Mouse (Mus musculus): ENCODE data around the gene Nlgn2.

Gene Nlgn2

GRCm38 (mm10) chr11:69822080-69822479 is 15.5 kb downstream of the Nlgn2 start, which contains the start of gene Spem1:
TSS of gene Spem1 (minus strand) at chr11:69822180.
- DNase-seq: no peak

GRCm38 (mm10) chr11:69818871-69819270 is 18.7 kb downstream of the Nlgn2 start:
- DNase-seq: no peak

- no peak for DNase-seq
These were observed 19.2 kb downstream of the Nlgn2 start, which contains the start of gene Spem2 for GRCm38 (mm10) chr11:69818365-69818764. TSS of gene Spem2 (minus strand) at chr11:69818465.

DNA sequence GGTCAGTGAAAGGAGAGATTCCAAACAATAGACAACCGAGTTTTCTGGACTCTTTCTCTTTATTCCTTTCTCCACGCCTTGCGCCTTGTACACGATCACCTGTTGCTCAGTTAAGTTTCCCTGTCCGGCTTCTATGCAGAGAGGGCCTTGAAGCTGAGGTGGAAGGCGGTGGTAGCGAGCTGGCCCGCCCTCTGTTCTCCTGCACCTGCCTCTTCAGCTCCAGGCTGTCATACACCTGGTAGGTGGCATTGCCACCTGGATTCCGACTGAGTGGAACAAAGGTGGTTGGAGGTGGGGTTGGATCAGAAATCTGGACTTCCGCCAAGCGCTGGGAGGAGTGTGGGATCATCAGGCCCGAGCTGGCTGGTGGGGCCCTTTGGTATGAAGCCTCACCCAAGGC is 21.1 kb downstream of the Nlgn2 start:
- no peak for DNase-seq

- DNase-seq: no peak
These were observed 22.4 kb downstream of the Nlgn2 start, which contains the start of gene Gm39566 for GRCm38 (mm10) chr11:69815155-69815554. TSS of gene Gm39566 (minus strand) at chr11:69815298.

- no peak for DNase-seq
These were observed 27.3 kb downstream of the Nlgn2 start for GRCm38 (mm10) chr11:69810280-69810679.

- no peak for DNase-seq
These were observed 29.9 kb downstream of the Nlgn2 start for GRCm38 (mm10) chr11:69807641-69808040.

GRCm38 (mm10) chr11:69806378-69806777 is 31.2 kb downstream of the Nlgn2 start:
- DNase-seq: no peak

GRCm38 (mm10) chr11:69804972-69805909 is 32.3 kb downstream of the Nlgn2 start, which contains the start of gene Tmem102:
TSS of gene Tmem102 (minus strand) at chr11:69805624.
- peak; percentile 76 for DNase-seq

- peak; percentile 58 for DNase-seq
These were observed 33.0 kb downstream of the Nlgn2 start for GRCm38 (mm10) chr11:69804652-69804940.

DNA sequence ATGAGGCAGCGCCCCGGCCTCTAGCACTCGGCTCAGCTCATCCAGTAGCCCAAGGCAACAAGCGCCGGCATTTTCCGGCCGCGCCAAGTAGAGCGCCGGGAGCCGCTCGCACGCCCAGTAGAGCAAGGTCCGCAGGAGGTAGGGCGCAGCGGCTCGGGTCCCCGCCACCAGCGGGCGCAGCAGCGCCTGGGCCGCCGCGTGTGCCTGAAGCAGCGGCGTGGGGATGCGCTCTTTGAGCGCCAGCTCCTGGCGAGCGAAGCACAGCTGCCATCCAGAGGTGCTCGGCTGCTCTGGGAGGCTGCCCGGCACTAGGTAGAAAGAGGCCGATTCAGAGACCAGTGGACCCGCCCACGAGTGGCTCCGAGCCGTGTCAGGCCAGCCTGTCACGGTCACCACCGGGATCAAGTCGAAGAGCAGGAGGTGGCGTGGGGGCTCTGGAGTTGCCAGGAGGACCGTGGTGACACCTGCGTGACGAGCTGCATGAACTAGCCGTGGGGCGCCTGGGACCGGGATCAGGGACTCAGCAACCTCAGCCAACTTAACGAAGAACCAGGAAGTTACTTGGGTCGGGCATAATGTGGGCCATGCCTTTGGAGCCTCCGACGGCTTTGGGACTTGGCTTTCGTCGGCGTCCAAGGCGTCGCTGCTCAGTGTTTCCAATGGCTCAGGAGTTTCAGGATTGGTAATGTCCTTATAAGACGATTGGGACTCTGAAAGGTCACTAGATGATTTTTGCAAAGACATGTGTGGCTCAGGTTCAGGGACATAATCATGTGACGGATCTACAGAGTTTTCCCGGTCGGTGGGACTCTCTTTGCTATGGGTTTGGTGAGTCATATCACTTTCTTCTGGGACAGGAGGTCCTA is 33.6 kb downstream of the Nlgn2 start:
- DNase-seq: peak; percentile 85

- no peak for DNase-seq
These were observed 34.3 kb downstream of the Nlgn2 start for GRCm38 (mm10) chr11:69803328-69803727.

DNA sequence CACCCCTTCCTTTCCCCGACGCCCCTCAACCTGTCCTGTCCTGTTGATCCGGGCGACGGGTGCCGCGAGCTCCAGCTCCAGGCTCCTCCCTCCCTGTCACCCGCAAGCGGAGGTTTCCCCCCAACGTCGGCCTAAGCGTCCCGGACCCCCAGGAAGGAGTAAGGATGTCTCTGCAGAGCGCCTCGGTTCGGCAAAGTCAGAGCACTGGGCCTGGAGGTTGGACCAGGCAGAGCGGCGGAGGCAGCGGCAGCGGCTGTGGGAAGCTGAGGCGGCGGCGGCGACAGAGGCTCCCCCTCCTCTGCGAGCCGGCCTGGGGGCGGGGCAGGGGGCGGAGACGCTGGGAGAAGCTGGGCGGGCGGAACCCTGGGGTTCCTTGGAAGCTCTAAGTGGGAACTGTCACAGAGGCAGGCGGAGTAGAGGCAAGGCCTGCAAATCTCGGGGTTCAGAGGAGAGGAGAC is 34.9 kb downstream of the Nlgn2 start:
- peak; percentile 93 for DNase-seq

DNA sequence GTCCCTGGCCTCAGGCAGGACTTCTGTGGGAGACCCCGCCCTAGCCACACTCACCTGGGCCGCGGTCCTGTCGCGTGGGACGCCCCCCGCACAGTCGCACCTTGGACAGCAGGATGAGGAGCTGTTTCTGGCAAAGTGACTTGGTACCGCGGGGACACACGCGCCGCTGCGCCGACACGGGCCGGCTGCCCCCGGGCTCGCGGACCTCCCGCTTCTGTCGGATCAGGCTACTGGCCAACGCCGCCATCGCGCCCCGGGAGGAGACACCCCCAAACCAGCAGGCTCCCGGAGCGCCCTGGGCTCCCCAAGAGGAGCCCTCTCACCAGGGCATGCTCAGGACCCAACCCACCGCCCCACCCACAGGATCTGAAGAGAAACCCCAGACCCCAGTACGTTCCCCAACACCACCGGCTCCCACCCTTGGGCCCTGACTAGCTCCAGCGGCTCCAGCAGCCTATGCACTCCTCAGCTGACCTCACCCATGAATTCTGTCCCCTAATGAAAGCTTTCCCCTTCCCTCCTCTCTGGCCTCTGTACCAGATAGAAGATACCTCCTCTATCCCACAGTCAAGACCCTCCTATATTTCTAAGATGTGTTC is 36.1 kb downstream of the Nlgn2 start, which contains the start of gene Fgf11:
Fgf11 (minus strand) TSS at position 479 of the 599 bp plus-strand sequence.
- DNase-seq: no peak

DNA sequence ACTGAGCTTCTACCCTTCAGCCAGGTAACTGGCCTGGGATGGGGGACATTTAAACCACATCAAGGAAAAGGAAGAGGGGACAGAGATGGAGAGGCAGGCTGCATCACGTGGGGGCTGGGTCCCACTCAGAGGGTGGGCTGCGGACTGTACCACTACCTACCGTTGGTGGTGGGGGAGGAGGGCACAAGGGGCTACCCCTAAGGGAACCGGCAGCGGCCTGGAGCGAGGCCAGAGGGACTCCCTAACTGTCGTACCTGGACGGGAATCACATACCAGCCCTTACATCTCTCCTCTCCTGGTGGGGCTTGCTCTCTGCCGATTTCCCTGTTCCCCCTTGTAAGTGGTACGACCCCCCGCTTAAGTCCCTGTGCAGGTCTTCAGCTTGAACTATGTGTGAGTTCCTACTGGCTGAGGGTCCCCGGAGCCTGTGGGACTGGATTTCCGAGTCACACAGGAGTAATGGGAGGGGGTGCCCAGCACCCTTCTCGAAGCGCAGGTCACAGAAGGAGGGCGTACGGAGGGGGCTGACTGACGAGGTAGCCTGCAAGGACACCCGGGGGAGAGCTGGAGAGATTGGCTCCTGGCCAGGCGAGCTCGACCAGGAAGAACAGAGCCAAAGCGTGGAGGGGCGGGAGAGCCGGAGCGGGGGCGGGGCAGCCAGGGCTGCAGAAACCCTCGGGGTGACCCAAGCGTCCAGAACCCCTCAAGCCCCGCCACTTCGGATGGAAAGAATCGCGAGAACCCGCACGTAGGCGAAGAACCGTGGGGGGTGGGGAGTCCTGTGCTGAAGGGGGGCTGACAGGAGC is 37.0 kb downstream of the Nlgn2 start:
- DNase-seq: peak; percentile 77

DNA sequence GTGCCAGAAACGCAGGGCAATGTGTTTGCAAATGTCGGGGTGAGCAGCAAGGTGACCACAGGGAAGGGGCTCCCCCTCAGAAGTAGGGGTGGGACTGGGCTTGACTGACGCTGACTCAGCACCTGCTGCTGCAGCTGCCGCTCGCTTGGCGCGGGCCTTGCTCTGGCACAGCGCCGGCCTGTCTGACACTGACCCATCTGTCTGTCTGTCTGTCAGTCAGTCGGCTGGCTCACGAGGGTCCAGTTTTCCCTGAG is 37.5 kb downstream of the Nlgn2 start:
- DNase-seq: peak; percentile 40

- DNase-seq: peak; percentile 45
These were observed 38.0 kb downstream of the Nlgn2 start for GRCm38 (mm10) chr11:69799394-69800137.

GRCm38 (mm10) chr11:69797924-69798323 is 39.7 kb downstream of the Nlgn2 start:
- no peak for DNase-seq

GRCm38 (mm10) chr11:69795983-69796435 is 41.6 kb downstream of the Nlgn2 start:
- no peak for DNase-seq

GRCm38 (mm10) chr11:69795168-69795982 is 42.2 kb downstream of the Nlgn2 start, which contains the start of gene Chrnb1:
TSS of gene Chrnb1 (minus strand) at chr11:69795943.
- DNase-seq: peak; percentile 98
